ENCODE assay signal across 11 mouse cellular contexts in genomic region chr2:152821566-152821965, GRCm38 (mm10). TPM values are rescaled to one million over a fixed set of nuclear protein-coding genes. Genes with fewer than 3 reads are reported as not detected.
A peak's percentile ranks its signal among the peaks of the same experiment; 100 is the strongest.
DNase-seq lines count a peak whose midpoint lies in the region; ATAC-seq and TF ChIP-seq lines count a peak whose summit lies in the region.
"Had no signal": no experiment of that assay in that cellular context is flagged by ENCODE, and none has a peak within 500 bp of the region (broad histone marks: within the 10 kb centered on the region; RNA-seq: fewer than 3 reads in every experiment).

No protein-coding gene starts in this region.

- no peak for ATAC-seq in forebrain, postnatal 0 days
- ATAC-seq in forebrain, embryonic 12.5 days (ENCODE audit: low FRiP score) = no peak
- ATAC-seq: inflammation-experienced regulatory T-cells, adult 6 months had no signal

- no peak for DNase-seq in forebrain, postnatal 0 days
- no peak for DNase-seq in lung, adult 2 months
- DNase-seq in lung, postnatal 36 days = no peak
- DNase-seq in left cerebral cortex, adult 8-10 months (ENCODE audit: low spot score in 2 of 2) = no peak
- DNase-seq in ovary, postnatal 14 days (ENCODE audit: low spot score) = no peak
- DNase-seq: B cell, adult 2 months; spleen, adult 18-20 months had no signal

- TF ChIP-seq POLR2A in lung, adult 2 months (IDR thresholded peaks at IDR 0.05; ENCODE audit: borderline replicate concordance, extremely low read depth, low read depth, low read length) = no peak; the same call in 1 of the 2 replicates
- no peak for TF ChIP-seq POLR2A in embryonic fibroblast, embryonic 13.5 days (IDR thresholded peaks at IDR 0.05; ENCODE audit: low read depth, low read length)

- no peaks in the 10 kb centered on the region for H3K27me3 ChIP-seq in forebrain, postnatal 0 days (ENCODE audit: insufficient read depth, low read length)
- no peaks in the 10 kb centered on the region for H3K27me3 ChIP-seq in forebrain, embryonic 12.5 days

- H3K4me1 ChIP-seq in forebrain, postnatal 0 days (ENCODE audit: insufficient read depth) = peaks cover 46% of the 10 kb centered on the region
- H3K4me1 ChIP-seq in forebrain, embryonic 12.5 days = peaks cover 67% of the 10 kb centered on the region
- H3K4me1 ChIP-seq in lung, adult 2 months (ENCODE audit: control insufficient read depth, insufficient read depth, low read length) = peaks cover 70% of the 10 kb centered on the region
- H3K4me1 ChIP-seq in embryonic fibroblast, embryonic 13.5 days (ENCODE audit: control insufficient read depth, insufficient read depth, low read length) = peaks cover 41% of the 10 kb centered on the region

- H3K9me3 ChIP-seq in forebrain, postnatal 0 days (ENCODE audit: low read length) = no peaks in the 10 kb centered on the region
- H3K9me3 ChIP-seq in forebrain, embryonic 12.5 days = no peaks in the 10 kb centered on the region

- no peak overlapping the region for H3K9ac ChIP-seq in forebrain, postnatal 0 days
- no peak overlapping the region for H3K9ac ChIP-seq in forebrain, embryonic 12.5 days

- H3K4me2 ChIP-seq in forebrain, postnatal 0 days (ENCODE audit: low read depth) = no peak overlapping the region
- H3K4me2 ChIP-seq in forebrain, embryonic 12.5 days = no peak overlapping the region

- peaks cover 100% of the 10 kb centered on the region for H3K79me2 ChIP-seq in macrophage (ENCODE audit: inconsistent target)

- H3K4me3 ChIP-seq in forebrain, postnatal 0 days (ENCODE audit: low read depth, low read length) = no peak overlapping the region
- H3K4me3 ChIP-seq in forebrain, embryonic 12.5 days (replicated peaks) = no peak overlapping the region
- H3K4me3 ChIP-seq in lung, adult 2 months (replicated peaks; ENCODE audit: extremely low read depth, low read depth, low read length) = peak overlapping the region; percentile 19
- no peak overlapping the region for H3K4me3 ChIP-seq in embryonic fibroblast, embryonic 13.5 days (ENCODE audit: insufficient read depth, low read length)
- H3K4me3 ChIP-seq in macrophage (ENCODE audit: inconsistent target) = no peak overlapping the region

- peaks cover 8% of the 10 kb centered on the region for H3K36me3 ChIP-seq in forebrain, postnatal 0 days (ENCODE audit: insufficient read depth)
- H3K36me3 ChIP-seq in forebrain, embryonic 12.5 days (replicated peaks) = peaks cover 29% of the 10 kb centered on the region
- peaks cover 15% of the 10 kb centered on the region; the same call in 1 of the 2 replicates for H3K36me3 ChIP-seq in macrophage (ENCODE audit: inconsistent target)

- peak overlapping the region; percentile 79; the same call in 1 of the 2 replicates for H3K27ac ChIP-seq in forebrain, postnatal 0 days (ENCODE audit: low read depth, low read length)
- H3K27ac ChIP-seq in forebrain, embryonic 12.5 days = no peak overlapping the region
- H3K27ac ChIP-seq in embryonic fibroblast, embryonic 13.5 days (ENCODE audit: insufficient read depth, low read length) = peak overlapping the region; percentile 96
- 0 out of 2 replicates have a peak overlapping the region, but pooled peaks have one; percentile 2 for H3K27ac ChIP-seq in macrophage

- TF ChIP-seq CTCF in forebrain, postnatal 0 days (IDR thresholded peaks at IDR 0.05; ENCODE audit: low read depth) = no peak
- TF ChIP-seq CTCF in lung, adult 2 months (IDR thresholded peaks at IDR 0.05; ENCODE audit: insufficient read depth, low read length) = no peak
- TF ChIP-seq CTCF in embryonic fibroblast, embryonic 13.5 days (IDR thresholded peaks at IDR 0.05; ENCODE audit: borderline replicate concordance, insufficient read depth, low read length) = no peak

RNA-seq across cellular contexts. Expression of gene Bcl2l1, which starts 10.0 kb away (rescaled TPM):
- total RNA-seq in forebrain, postnatal 0 days (2014; rRNA removed) = 152 and 157 TPM in 2 replicates
- 173 and 175 TPM in 2 replicates for polyA plus RNA-seq in forebrain, postnatal 0 days (2015; fragmentation: Nextera tagmentation; extraction: Ambion mirVana)
- 159 and 164 TPM in 2 replicates for polyA plus RNA-seq in forebrain, embryonic 12.5 days (2016; fragmentation: Nextera tagmentation; extraction: Ambion mirVana)
- polyA plus RNA-seq in lung, adult 2 months (2012; rRNA removed) = 113 and 118 TPM in 2 replicates
- 51.2 and 71.7 TPM in 2 replicates for polyA plus RNA-seq in embryonic fibroblast, embryonic 13.5 days (2011; ENCODE audit: insufficient read length, low read depth, missing spikeins)
- total RNA-seq in macrophage (2018; cell fraction: chromatin; rRNA removed) = 100 to 1,000 TPM; 136 to 537 (median 201) TPM
- 100 to 1,000 TPM in 7 of 26 experiments, 10 to 100 TPM in 19; 72.0 to 192 (median 85.2) TPM for total RNA-seq in macrophage (2018; cell fraction: cytosol; rRNA removed)
- total RNA-seq in macrophage (2018; cell fraction: nucleus; rRNA removed) = 100 to 1,000 TPM; 131 to 456 (median 217) TPM
- polyA plus RNA-seq in macrophage (2018) = 38.6 to 159 TPM (median 48.4 TPM) in 3 replicates
- 100 to 1,000 TPM; 125 to 143 (median 135) TPM for total RNA-seq in left cerebral cortex, adult 8-10 months (2022)

RNA-seq across cellular contexts. Expression of gene Tpx2, which starts 26.2 kb away (rescaled TPM):
- total RNA-seq in forebrain, postnatal 0 days (2014; rRNA removed) = 10.5 and 22.5 TPM in 2 replicates
- polyA plus RNA-seq in forebrain, postnatal 0 days (2015; fragmentation: Nextera tagmentation; extraction: Ambion mirVana) = 11.0 and 11.2 TPM in 2 replicates
- 133 and 156 TPM in 2 replicates for polyA plus RNA-seq in forebrain, embryonic 12.5 days (2016; fragmentation: Nextera tagmentation; extraction: Ambion mirVana)
- polyA plus RNA-seq in lung, adult 2 months (2012; rRNA removed) = 0.63 and 0.77 TPM in 2 replicates
- 62.3 and 82.9 TPM in 2 replicates for polyA plus RNA-seq in embryonic fibroblast, embryonic 13.5 days (2011; ENCODE audit: insufficient read length, low read depth, missing spikeins)
- total RNA-seq in macrophage (2018; cell fraction: chromatin; rRNA removed) = 10 to 100 TPM in 5 of 26 experiments, 1 to 10 TPM in 21; 2.1 to 18.9 (median 7.1) TPM
- total RNA-seq in macrophage (2018; cell fraction: cytosol; rRNA removed) = 10 to 100 TPM in 13 of 26 experiments, 1 to 10 TPM in 13; 4.3 to 30.1 (median 10.4) TPM
- 10 to 100 TPM in 12 of 26 experiments, 1 to 10 TPM in 14; 2.6 to 18.6 (median 9.8) TPM for total RNA-seq in macrophage (2018; cell fraction: nucleus; rRNA removed)
- polyA plus RNA-seq in macrophage (2018) = 3.4 to 14.0 TPM (median 11.8 TPM) in 3 replicates
- total RNA-seq in left cerebral cortex, adult 8-10 months (2022) = 1 to 10 TPM; 1.9 to 2.9 (median 2.2) TPM
